Mouse (Mus musculus): Measurements from ENCODE around the gene Col13a1.

DNA sequence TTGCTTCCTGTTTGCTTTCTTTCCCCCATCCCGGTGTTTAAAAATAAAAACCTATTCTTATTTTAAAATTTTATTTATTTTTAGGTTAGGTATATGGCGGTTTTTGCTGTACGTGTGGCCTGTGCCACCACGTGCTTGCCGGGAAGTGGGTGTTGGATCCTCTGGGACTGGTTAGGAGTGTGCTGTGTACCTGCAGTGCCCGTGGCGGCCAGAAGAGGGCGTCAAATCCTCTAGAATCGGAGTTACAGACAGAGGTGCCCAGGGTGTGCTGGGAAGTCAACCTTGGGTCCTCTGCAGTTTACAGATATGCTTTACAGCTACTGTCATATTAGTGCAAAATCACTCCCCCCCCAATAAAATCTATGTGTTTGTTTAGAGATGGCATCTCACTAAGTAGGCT is 158.9 kb downstream of the Col13a1 start:
- TF ChIP-seq POLR2A (IDR thresholded peaks at IDR 0.05; ENCODE audit: extremely low read depth, insufficient read depth, low read length), result no peak
- TF ChIP-seq CTCF (IDR thresholded peaks at IDR 0.05; ENCODE audit: extremely low read depth, insufficient read depth, low read length), result peak; percentile 28

Measured in cortical plate, adult 2 months (tissue).